Mouse (Mus musculus): ENCODE measurements around the gene Elp5. TPM values are rescaled to one million over a fixed set of nuclear protein-coding genes. Genes with fewer than 3 reads are reported as not detected.
"Not testable (repeated sequence)": the region's sequence is repeated elsewhere in the genome, so short reads cannot be mapped to it uniquely, and the experiment has no call there.

Gene Elp5
- polyA plus RNA-seq, 1 experiment: 77.6 TPM

DNA sequence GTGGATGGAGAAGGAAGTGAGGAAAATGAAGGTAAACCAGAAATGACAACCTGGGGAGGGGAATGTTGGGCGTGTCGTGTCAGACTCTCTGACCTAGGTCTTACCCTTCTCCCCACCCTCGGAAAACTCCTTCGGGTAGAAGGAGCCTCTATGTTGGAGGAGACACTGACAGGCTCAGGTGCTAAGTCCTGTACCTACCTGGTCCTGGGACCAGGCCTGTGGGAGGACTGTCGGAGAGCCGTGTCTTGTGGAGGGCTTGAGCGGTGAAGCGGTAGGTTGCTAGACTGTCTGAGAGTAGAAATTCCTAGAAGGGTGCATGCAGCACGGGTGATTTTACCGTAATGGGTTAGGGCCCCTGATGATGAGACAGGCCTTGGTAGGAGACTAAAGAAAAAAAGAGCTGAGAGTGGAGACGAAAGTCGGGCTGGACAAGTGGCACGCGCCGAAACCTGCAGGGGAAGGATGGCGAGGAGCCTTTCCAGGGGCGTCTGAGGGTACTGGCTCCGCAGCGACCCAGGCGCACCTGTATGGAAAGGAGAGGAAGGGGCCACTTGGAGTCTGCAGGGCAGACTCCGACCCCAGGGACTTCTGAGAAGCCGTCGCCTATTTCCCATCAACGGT lies 17.6 kb downstream of the Elp5 start, which contains the start of gene Cldn7:
TSS of gene Cldn7 (plus strand) at position 130 of the 621 bp plus-strand sequence.
- H3K27ac ChIP-seq (ENCODE audit: insufficient read depth, low read length): peak within 1 kb of the TSS; percentile 23; the same call in 1 of the 2 replicates
- peak within 1 kb of the TSS; percentile 68 for H3K4me3 ChIP-seq (ENCODE audit: low read depth, low read length)
- no peaks in the 10 kb centered on the region for H3K27me3 ChIP-seq (ENCODE audit: control insufficient read depth, insufficient read depth, low read length, poor library complexity, severe bottlenecking)
- peaks cover 17% of the 10 kb centered on the region for H3K36me3 ChIP-seq (ENCODE audit: control insufficient read depth, insufficient read depth, low read length, poor library complexity, severe bottlenecking)
- no peaks in the 10 kb centered on the region for H3K9me3 ChIP-seq (replicated peaks; ENCODE audit: control insufficient read depth, insufficient read depth, low read length, poor library complexity, severe bottlenecking)
- no peaks in the 10 kb centered on the region for H3K4me1 ChIP-seq (ENCODE audit: control insufficient read depth, insufficient read depth, low read length)
- peak within 1 kb of the TSS; percentile 49 for H3K9ac ChIP-seq (ENCODE audit: low read depth, poor library complexity, severe bottlenecking)
- no peak for TF ChIP-seq EP300 (IDR thresholded peaks at IDR 0.05; ENCODE audit: insufficient read depth, low read depth, low read length)
- no peak for TF ChIP-seq CTCF (IDR thresholded peaks at IDR 0.05; ENCODE audit: low read depth, low read length)
- TF ChIP-seq POLR2A (IDR thresholded peaks at IDR 0.05; ENCODE audit: insufficient read depth, low read length): no peak

DNA sequence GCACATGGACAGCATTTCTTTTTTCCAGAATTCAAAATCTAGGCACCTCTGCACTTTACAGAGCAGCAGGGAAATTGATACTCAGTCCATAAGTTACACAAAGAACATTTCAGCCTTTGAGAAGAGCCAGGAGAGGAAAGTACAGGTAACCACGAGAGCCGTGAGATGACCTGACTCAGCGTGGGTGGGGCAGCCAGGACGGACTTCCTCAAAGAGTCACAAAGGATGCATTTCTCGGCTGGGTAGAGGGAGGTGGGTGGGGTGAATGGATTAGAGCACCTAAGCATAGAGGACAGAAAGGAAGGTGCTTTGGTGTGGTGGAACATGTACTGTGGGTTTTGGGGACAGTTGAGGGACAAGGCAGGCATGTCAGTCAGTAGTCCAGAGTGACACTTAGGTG lies 20.5 kb downstream of the Elp5 start:
- Histone ChIP-seq H3K9ac (ENCODE audit: low read depth, poor library complexity, severe bottlenecking) (no peak overlapping the region), H3K36me3 (ENCODE audit: control insufficient read depth, insufficient read depth, low read length, poor library complexity, severe bottlenecking) (no peaks in the 10 kb centered on the region), H3K4me1 (ENCODE audit: control insufficient read depth, insufficient read depth, low read length) (no peaks in the 10 kb centered on the region), H3K4me3 (ENCODE audit: low read depth, low read length) (no peak overlapping the region), H3K9me3 (replicated peaks; ENCODE audit: control insufficient read depth, insufficient read depth, low read length, poor library complexity, severe bottlenecking) (no peaks in the 10 kb centered on the region), H3K27ac (ENCODE audit: insufficient read depth, low read length) (no peak overlapping the region), H3K27me3 (ENCODE audit: control insufficient read depth, insufficient read depth, low read length, poor library complexity, severe bottlenecking) (no peaks in the 10 kb centered on the region)
- TF ChIP-seq POLR2A (IDR thresholded peaks at IDR 0.05; ENCODE audit: insufficient read depth, low read length) (no peak), CTCF (IDR thresholded peaks at IDR 0.05; ENCODE audit: low read depth, low read length) (no peak), EP300 (IDR thresholded peaks at IDR 0.05; ENCODE audit: insufficient read depth, low read depth, low read length) (no peak)

DNA sequence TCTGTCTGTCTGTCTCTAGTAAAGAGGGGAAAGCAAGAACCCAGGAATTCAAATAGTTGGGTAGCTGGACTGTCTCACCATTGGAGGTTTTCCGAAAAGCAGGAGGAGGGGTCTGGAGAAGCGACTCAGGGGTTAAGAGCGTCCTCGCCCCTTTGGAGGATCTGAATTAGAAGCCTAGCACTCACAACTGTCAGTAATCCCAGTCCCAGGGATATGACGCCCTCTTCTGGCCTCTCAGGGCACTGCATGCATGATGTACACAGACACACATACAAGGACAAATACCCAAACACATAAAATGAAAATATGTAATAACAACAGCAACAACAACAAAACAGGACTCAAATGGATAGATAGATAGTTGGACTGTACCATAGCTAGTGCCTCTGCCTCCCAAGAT lies 21.7 kb downstream of the Elp5 start:
- H3K9ac ChIP-seq (ENCODE audit: low read depth, poor library complexity, severe bottlenecking): no peak overlapping the region
- no peaks in the 10 kb centered on the region for H3K4me1 ChIP-seq (ENCODE audit: control insufficient read depth, insufficient read depth, low read length)
- no peaks in the 10 kb centered on the region for H3K27me3 ChIP-seq (ENCODE audit: control insufficient read depth, insufficient read depth, low read length, poor library complexity, severe bottlenecking)
- no peak overlapping the region for H3K27ac ChIP-seq (ENCODE audit: insufficient read depth, low read length)
- TF ChIP-seq CTCF (IDR thresholded peaks at IDR 0.05; ENCODE audit: low read depth, low read length) (peak; percentile 73), POLR2A (IDR thresholded peaks at IDR 0.05; ENCODE audit: insufficient read depth, low read length) (no peak)
- no peak overlapping the region for H3K4me3 ChIP-seq (ENCODE audit: low read depth, low read length)
- H3K36me3 ChIP-seq (ENCODE audit: control insufficient read depth, insufficient read depth, low read length, poor library complexity, severe bottlenecking): no peaks in the 10 kb centered on the region
- H3K9me3 ChIP-seq (replicated peaks; ENCODE audit: control insufficient read depth, insufficient read depth, low read length, poor library complexity, severe bottlenecking): no peaks in the 10 kb centered on the region

DNA sequence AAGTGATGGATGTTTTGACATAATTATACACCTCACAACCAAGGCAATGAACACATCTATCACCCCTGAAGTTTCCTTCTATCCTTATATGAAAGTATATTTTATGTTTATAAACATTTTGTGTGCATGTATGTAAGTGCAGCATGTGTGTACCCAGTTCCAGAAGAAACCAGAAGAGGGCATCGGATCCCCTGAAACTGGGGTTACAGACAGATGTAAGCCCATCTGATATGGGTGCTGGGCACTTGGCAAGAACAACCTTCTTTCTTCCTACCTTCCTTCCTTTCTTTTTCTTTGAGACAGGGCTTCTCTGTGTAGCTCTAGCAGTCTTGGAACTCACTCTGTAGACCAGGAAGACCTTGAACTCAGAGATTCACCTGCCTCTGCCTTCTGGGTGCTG lies 26.1 kb downstream of the Elp5 start:
- TF ChIP-seq EP300 (IDR thresholded peaks at IDR 0.05; ENCODE audit: insufficient read depth, low read depth, low read length) (no peak), CTCF (IDR thresholded peaks at IDR 0.05; ENCODE audit: low read depth, low read length) (no peak), POLR2A (IDR thresholded peaks at IDR 0.05; ENCODE audit: insufficient read depth, low read length) (no peak)
- Histone ChIP-seq H3K36me3 (ENCODE audit: control insufficient read depth, insufficient read depth, low read length, poor library complexity, severe bottlenecking) (no peaks in the 10 kb centered on the region), H3K9me3 (replicated peaks; ENCODE audit: control insufficient read depth, insufficient read depth, low read length, poor library complexity, severe bottlenecking) (no peaks in the 10 kb centered on the region), H3K27ac (ENCODE audit: insufficient read depth, low read length) (no peak overlapping the region), H3K27me3 (ENCODE audit: control insufficient read depth, insufficient read depth, low read length, poor library complexity, severe bottlenecking) (no peaks in the 10 kb centered on the region), H3K9ac (ENCODE audit: low read depth, poor library complexity, severe bottlenecking) (no peak overlapping the region), H3K4me1 (ENCODE audit: control insufficient read depth, insufficient read depth, low read length) (no peaks in the 10 kb centered on the region), H3K4me3 (ENCODE audit: low read depth, low read length) (no peak overlapping the region)

DNA sequence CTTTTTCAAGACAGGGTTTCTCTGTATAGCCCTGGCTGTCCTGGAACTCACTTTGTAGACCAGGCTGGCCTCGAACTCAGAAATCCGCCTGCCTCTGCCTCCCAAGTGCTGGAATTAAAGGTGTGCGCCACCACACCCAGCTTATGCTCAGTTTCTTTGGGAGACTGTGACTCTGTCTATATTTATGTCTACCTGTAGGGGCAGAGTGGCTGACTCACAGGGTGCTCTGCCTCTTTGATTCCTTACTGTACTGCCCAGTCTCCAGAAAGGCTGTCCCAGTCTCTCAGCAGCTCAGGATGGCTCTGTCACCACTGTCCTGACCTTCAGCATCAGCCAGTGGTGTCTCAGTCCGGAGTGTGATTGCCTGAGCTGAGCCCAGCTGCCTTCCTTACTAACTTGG lies 26.7 kb downstream of the Elp5 start:
- H3K4me3 ChIP-seq (ENCODE audit: low read depth, low read length); H3K9ac ChIP-seq (ENCODE audit: low read depth, poor library complexity, severe bottlenecking); H3K36me3 ChIP-seq (ENCODE audit: control insufficient read depth, insufficient read depth, low read length, poor library complexity, severe bottlenecking); H3K27ac ChIP-seq (ENCODE audit: insufficient read depth, low read length); H3K4me1 ChIP-seq (ENCODE audit: control insufficient read depth, insufficient read depth, low read length); H3K9me3 ChIP-seq (replicated peaks; ENCODE audit: control insufficient read depth, insufficient read depth, low read length, poor library complexity, severe bottlenecking); H3K27me3 ChIP-seq (ENCODE audit: control insufficient read depth, insufficient read depth, low read length, poor library complexity, severe bottlenecking): not testable (repeated sequence)

DNA sequence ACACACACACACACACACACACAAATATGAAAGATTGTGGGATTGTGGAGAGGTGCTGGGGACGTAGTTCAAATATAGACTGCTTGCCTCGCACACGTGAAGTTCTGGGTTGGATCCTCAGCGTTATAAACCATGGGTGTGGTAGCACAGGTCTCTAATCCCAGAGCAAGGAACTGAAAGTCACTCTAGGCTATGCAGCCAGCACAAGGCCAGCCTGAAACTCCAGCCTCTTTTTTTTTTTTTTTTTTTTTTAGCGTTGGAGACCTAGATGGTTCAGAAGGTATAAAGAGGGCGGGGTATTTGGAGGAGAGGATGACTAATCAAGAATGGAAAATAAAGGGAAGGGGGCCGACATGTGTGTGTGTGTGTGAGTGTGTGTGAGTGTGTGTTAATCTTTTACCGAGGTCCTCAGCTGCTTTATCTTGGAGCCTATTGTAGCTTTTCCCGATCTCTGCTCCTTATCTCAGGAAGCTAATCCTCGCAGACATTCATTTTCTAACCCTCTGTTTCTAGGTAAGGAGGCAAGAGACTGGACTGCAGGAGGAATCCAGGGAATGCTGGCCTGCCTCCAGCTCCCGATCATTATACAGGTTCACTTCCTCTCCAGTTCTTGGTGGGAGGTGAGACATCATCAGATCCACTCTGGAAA lies 28.9 kb downstream of the Elp5 start:
- Histone ChIP-seq H3K27me3 (ENCODE audit: control insufficient read depth, insufficient read depth, low read length, poor library complexity, severe bottlenecking) (no peaks in the 10 kb centered on the region), H3K9ac (ENCODE audit: low read depth, poor library complexity, severe bottlenecking) (no peak overlapping the region), H3K9me3 (replicated peaks; ENCODE audit: control insufficient read depth, insufficient read depth, low read length, poor library complexity, severe bottlenecking) (no peaks in the 10 kb centered on the region), H3K36me3 (ENCODE audit: control insufficient read depth, insufficient read depth, low read length, poor library complexity, severe bottlenecking) (no peaks in the 10 kb centered on the region), H3K27ac (ENCODE audit: insufficient read depth, low read length) (no peak overlapping the region), H3K4me1 (ENCODE audit: control insufficient read depth, insufficient read depth, low read length) (no peaks in the 10 kb centered on the region), H3K4me3 (ENCODE audit: low read depth, low read length) (no peak overlapping the region)
- no peak for TF ChIP-seq POLR2A (IDR thresholded peaks at IDR 0.05; ENCODE audit: insufficient read depth, low read length)

Data from ES-Bruce4 (cell line).